Mouse (Mus musculus) c-Kit-positive CD71-positive TER-119-negative erythroid progenitor cells, embryonic 14.5 days (primary cell): Measurements from ENCODE around the gene Timp2.

Experiments used
- DNase-seq: peaks from one replicate; pipeline ENCODE4 v3.0.0-alpha.2; 2013; ENCODE audit warnings: low read depth

Gene Timp2

GRCm38 (mm10) chr11:118289999-118290889, 65.3 kb downstream of the Timp2 start, which contains the start of gene Usp36:
TSS of gene Usp36 (minus strand) at chr11:118290244.
- DNase-seq: peak; percentile 99

DNA sequence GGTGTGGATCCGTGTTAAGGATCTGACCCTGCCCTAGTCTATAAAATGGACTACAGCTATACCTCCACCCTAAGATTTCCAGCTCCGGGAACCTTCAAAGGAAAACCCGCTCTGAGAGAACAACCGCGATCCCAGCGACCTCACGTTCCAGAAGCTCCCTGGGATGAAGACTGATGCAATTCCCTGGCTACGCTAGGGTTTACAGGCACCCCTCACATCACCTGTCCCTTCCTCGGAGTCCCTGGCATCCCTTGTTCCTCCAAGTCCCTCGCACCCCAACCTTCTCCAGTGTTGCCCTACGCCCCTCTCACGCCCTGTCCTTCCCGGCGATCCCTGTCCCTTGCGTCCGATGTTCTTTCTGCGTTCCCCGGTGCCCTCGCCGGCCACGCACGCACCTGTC, 66.0 kb downstream of the Timp2 start:
- peak; percentile 14 for DNase-seq

GRCm38 (mm10) chr11:118289037-118289511, 66.5 kb downstream of the Timp2 start:
- peak; percentile 58 for DNase-seq

- DNase-seq: no peak
Observed at GRCm38 (mm10) chr11:118287573-118287972, 68.0 kb downstream of the Timp2 start.

DNA sequence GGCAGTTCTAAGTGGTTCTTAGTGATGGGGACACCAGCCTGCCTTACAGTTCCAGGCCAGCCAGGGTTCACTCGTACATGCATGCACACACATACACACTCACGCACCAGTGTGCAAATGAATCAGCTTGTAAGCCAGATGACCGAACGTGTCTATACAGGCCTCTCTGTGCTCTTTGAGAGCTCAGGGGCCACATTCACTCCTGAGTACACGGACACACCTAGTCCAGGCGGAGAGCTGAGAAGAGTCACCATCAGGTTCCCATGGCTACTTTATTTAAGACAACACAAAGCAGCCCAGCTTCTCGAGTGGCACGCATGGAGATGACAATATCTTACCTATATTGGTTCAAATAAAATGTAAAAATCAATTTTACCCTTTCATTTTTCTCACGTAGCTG, 69.1 kb downstream of the Timp2 start:
- DNase-seq: no peak

DNA sequence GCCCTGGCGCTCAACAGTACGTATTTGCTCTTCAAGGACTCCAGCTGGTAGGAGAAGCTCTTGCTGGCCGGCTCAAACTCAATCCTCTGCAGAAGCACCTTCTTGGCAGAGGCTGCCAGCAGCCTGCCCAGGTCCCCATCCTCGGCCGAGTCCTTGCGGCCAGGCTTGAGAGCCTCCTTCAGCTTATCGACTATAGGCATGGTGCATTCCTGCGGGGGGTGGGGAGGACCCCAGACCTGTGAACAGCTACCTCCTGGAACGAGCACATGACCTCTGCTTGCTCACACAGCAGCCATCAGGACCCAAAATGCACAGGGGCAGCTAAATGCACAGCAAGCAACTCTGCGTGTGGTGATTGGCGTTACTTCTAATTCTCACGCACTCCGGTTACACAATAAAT, 69.7 kb downstream of the Timp2 start:
- DNase-seq: no peak

DNA sequence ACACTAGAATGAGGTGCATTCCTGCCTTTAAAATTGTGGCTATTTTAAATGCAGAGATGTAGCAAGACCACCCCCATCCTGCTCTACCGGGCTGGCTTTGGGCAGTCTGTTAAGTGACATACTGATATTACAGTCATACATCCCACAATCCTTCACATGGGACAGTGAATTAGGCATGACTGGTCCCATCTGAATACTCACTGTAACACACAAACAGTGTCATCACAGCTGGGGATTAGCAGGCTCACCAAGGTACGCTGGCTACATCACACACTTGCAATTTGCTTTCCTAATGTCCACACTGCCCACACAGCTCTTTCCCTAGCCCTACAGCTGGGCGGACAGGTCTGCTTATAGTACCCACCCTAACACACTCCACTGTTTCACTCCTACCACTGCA, 75.3 kb downstream of the Timp2 start:
- DNase-seq: no peak

DNA sequence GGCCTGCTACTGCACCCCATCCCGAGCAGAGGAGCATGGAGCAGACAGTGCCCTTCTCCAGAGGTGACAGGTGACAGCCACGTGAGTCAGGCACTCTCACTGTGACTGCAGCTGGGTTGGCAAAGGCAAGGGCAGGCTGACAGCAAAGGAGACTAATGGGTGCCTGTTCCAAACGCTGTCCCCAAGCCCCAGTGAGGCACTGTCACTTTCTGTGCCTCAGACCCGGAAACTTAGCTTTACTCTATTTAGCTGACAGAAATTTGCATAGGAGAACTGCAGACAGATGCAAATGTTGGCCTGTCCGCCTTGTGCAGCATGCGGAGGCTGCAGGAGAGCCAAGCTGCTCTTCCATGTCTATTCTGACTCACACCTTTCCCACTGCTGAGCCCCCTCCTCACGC, 79.2 kb downstream of the Timp2 start:
- no peak for DNase-seq

DNA sequence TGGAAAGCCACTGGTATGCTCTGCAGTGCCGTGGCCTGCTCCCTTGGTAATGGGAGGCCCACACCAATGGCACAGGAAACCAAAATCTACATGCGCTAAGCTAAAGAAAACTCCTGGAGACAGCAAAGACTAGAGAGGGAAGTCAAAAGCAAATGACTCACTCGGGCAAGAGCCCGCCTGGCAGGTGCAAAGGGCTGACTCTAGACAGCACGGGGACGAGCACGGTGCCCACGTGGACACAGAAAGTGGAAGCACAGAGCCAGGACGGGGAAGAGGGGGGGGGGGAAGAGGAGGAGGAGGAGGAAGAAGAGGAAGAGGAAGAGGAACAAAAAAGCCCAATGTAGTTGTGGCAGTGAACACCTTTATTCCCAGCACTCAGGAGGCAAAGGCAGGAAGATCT, 80.4 kb downstream of the Timp2 start:
- no peak for DNase-seq

DNA sequence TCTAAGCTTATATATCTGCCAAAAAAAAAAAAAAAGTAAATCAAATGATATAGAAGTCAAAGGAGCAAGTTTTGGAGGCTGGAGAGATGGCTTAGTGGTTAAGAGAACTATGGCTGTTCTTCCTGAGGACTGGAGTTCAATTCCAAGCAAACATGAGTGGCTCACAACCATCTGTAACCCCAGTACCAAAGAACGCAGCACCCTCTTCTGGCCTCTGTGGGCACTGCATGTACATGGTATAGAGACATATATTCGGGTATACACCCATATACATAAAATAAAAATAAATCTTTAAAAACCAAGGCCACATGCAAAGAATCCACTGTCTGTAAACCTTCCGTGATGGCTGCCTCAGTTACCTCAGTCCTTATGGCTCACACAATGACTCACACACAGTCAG, 85.7 kb downstream of the Timp2 start:
- DNase-seq: peak; percentile 24

DNA sequence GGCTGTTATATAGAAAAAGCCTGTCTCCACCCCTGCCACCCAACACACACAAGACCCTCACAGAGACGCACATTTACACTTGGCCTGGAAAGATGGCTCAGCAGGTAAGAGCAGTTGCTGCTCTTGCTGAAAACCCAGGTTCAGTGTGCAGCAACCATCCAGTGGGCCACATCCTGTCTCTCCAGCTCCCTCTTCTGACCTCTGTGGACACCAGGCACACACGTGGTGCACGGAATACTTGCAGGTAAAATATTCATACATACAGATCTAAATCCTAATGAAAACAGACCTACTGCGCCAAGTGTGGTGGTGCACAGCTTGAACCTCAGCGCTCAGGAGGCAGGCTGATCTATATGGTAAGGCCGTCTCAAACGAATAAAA, 88.9 kb downstream of the Timp2 start:
- DNase-seq: no peak

- no peak for DNase-seq
Observed at GRCm38 (mm10) chr11:118266044-118266665, 89.4 kb downstream of the Timp2 start.

- DNase-seq: no peak
Observed at GRCm38 (mm10) chr11:118265621-118266020, 89.9 kb downstream of the Timp2 start.

DNA sequence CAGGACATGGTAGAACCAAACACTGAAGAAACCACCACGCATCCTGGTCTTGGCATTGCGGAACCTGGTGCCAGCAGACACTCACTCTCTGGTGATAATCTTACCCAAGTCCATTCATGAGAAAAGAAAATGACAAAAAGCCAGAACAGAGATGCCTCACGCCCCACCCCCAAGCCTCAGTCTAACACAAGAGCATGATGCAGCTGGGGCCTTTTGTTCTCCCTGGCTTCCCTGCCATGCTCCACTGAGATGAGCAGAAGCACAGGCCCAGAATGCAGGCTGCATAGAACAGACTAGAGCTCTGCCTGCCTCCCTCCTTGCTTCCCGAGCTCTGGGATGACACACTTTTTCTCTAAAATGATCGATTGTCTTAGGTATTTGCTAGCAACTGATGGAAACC, 92.4 kb downstream of the Timp2 start:
- DNase-seq: no peak

- no peak for DNase-seq
Observed at GRCm38 (mm10) chr11:118260081-118260480, 95.5 kb downstream of the Timp2 start.

GRCm38 (mm10) chr11:118259580-118259979, 96.0 kb downstream of the Timp2 start:
- no peak for DNase-seq

DNA sequence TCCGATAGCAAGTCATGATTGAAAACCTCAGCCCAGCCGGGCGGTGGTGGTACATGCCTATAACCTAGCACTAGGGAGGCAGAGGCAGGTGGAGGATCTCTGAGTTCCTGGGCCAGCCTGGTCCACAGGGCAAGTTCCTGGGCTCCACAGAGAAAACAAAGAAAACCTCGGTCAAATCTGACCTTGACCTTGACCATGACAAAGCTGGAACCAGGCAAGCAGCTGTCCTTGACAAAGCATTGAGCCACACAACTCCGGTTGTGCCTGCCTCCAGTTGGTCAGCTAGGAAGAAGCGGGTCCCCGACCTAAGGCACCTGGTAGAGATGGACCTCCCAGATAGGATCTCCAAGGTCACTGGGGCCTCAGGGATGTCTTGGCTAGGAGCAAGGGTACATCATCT, 99.2 kb downstream of the Timp2 start:
- DNase-seq: no peak

- DNase-seq: no peak
Observed at GRCm38 (mm10) chr11:118254159-118254951, 101.2 kb downstream of the Timp2 start.

- no peak for DNase-seq
Observed at GRCm38 (mm10) chr11:118253447-118254158, 101.9 kb downstream of the Timp2 start.
